Mouse (Mus musculus): ENCODE measurements at regions not wholly inside any gene's neighbourhood (a gene's known extent, or its start where the extent isn't known, plus 50 kb on each side); places are given as distances from the start of the nearest gene placed in this dataset.
"Not testable (repeated sequence)": the region's sequence is repeated elsewhere in the genome, so short reads cannot be mapped to it uniquely, and the experiment has no call there.

- no peak for DNase-seq
Observed at GRCm38 (mm10) chr17:31732176-31732880, 54.7 kb downstream of the Cryaa start.

GRCm38 (mm10) chr17:31734521-31734920 lies 56.9 kb downstream of the Cryaa start:
- no peak for DNase-seq

- no peak for DNase-seq
Observed at GRCm38 (mm10) chr17:31736716-31737115, 59.1 kb downstream of the Cryaa start.

- DNase-seq, result no peak
Observed at GRCm38 (mm10) chr17:31738249-31738648, 60.6 kb downstream of the Cryaa start.

GRCm38 (mm10) chr17:31739586-31739985 lies 62.0 kb downstream of the Cryaa start:
- no peak for DNase-seq

GRCm38 (mm10) chr17:31740059-31740458 lies 62.5 kb downstream of the Cryaa start:
- no peak for DNase-seq

- no peak for DNase-seq
Observed at GRCm38 (mm10) chr17:31743656-31744055, 66.0 kb downstream of the Cryaa start.

- DNase-seq, result peak; percentile 98
Observed at GRCm38 (mm10) chr17:31746198-31747111, 68.8 kb downstream of the Cryaa start.

- DNase-seq, result no peak
Observed at GRCm38 (mm10) chr17:31747563-31747962, 70.0 kb downstream of the Cryaa start.

- DNase-seq, result peak; percentile 86
Observed at GRCm38 (mm10) chr17:31748158-31748557, 70.6 kb downstream of the Cryaa start.

GRCm38 (mm10) chr17:31748971-31749370 lies 71.4 kb downstream of the Cryaa start:
- peak; percentile 88 for DNase-seq

GRCm38 (mm10) chr17:31751262-31751661 lies 73.7 kb downstream of the Cryaa start:
- peak; percentile 88 for DNase-seq

- peak; percentile 98 for DNase-seq
Observed at GRCm38 (mm10) chr17:31753113-31753858, 75.7 kb downstream of the Cryaa start.

- no peak for DNase-seq
Observed at GRCm38 (mm10) chr17:31753859-31754229, 76.2 kb downstream of the Cryaa start.

GRCm38 (mm10) chr17:31760465-31760864 lies 82.9 kb downstream of the Cryaa start:
- no peak for DNase-seq

- no peak for DNase-seq
Observed at GRCm38 (mm10) chr17:31763078-31763477, 85.5 kb downstream of the Cryaa start.

GRCm38 (mm10) chr17:31766779-31767697 lies 88.6 kb downstream of the Sik1 start:
- peak; percentile 96 for DNase-seq

GRCm38 (mm10) chr17:31772201-31772820 lies 83.3 kb downstream of the Sik1 start:
- no peak for DNase-seq

- not testable (repeated sequence) for DNase-seq
Observed at GRCm38 (mm10) chr17:31773882-31774281, 81.7 kb downstream of the Sik1 start.

GRCm38 (mm10) chr17:31775037-31775436 lies 80.6 kb downstream of the Sik1 start:
- no peak for DNase-seq

GRCm38 (mm10) chr17:31775966-31776365 lies 79.6 kb downstream of the Sik1 start:
- DNase-seq, result no peak
